Mouse (Mus musculus): Measurements from ENCODE around the gene Lif.

Gene Lif

GRCm38 (mm10) chr11:4231435-4231834, 25.9 kb upstream of the Lif start:
- no peak for DNase-seq

- peak in 1 of 2 experiments; percentile 51 for DNase-seq
Measured at GRCm38 (mm10) chr11:4232644-4233043, 24.7 kb upstream of the Lif start.

- no peak for DNase-seq
Measured at GRCm38 (mm10) chr11:4235052-4235655, 22.2 kb upstream of the Lif start.

- DNase-seq = no peak
Measured at GRCm38 (mm10) chr11:4235665-4236545, 21.5 kb upstream of the Lif start, which contains the start of gene Osm. Gene Osm, plus strand, starts transcription at chr11:4236420.

GRCm38 (mm10) chr11:4236546-4237067, 20.8 kb upstream of the Lif start:
- no peak for DNase-seq

GRCm38 (mm10) chr11:4237389-4237912, 19.9 kb upstream of the Lif start:
- no peak for DNase-seq

- no peak for DNase-seq
Measured at GRCm38 (mm10) chr11:4238167-4238566, 19.2 kb upstream of the Lif start.

GRCm38 (mm10) chr11:4239691-4240090, 17.7 kb upstream of the Lif start:
- no peak for DNase-seq

GRCm38 (mm10) chr11:4240151-4240550, 17.2 kb upstream of the Lif start:
- DNase-seq = no peak

GRCm38 (mm10) chr11:4241180-4241579, 16.2 kb upstream of the Lif start:
- no peak for DNase-seq

GRCm38 (mm10) chr11:4246126-4246525, 11.2 kb upstream of the Lif start:
- DNase-seq = no peak

GRCm38 (mm10) chr11:4246623-4247022, 10.7 kb upstream of the Lif start:
- DNase-seq = no peak

- no peak for DNase-seq
Measured at GRCm38 (mm10) chr11:4247201-4247959, 10.0 kb upstream of the Lif start.

GRCm38 (mm10) chr11:4249151-4249550, 8.2 kb upstream of the Lif start:
- no peak for DNase-seq

- DNase-seq = no peak
Measured at GRCm38 (mm10) chr11:4250290-4250689, 7.1 kb upstream of the Lif start.

GRCm38 (mm10) chr11:4251376-4251775, 6.0 kb upstream of the Lif start:
- DNase-seq = no peak

GRCm38 (mm10) chr11:4252886-4253285, 4.5 kb upstream of the Lif start:
- DNase-seq = no peak

- DNase-seq = no peak
Measured at GRCm38 (mm10) chr11:4257756-4258155, 399 bp downstream of the Lif start.

- peak; percentile 74 to 81 for DNase-seq
Measured at GRCm38 (mm10) chr11:4258657-4259082, 1.3 kb downstream of the Lif start.

GRCm38 (mm10) chr11:4260463-4261187, 3.3 kb downstream of the Lif start:
- DNase-seq = peak; percentile 52 to 78

GRCm38 (mm10) chr11:4261188-4261494, 3.8 kb downstream of the Lif start:
- DNase-seq = peak; percentile 49 to 62

GRCm38 (mm10) chr11:4261969-4262368, 4.6 kb downstream of the Lif start:
- peak; percentile 37 to 55 for DNase-seq

All from lung, adult 18-20 months (tissue).